Mouse (Mus musculus) lung, postnatal 14 days (tissue): ENCODE data around the gene Tex2.
"Not testable (repeated sequence)": the region's sequence is repeated elsewhere in the genome, so short reads cannot be mapped to it uniquely, and the experiment has no call there.

Experiments
- DNase-seq: peaks from one replicate; pipeline ENCODE4 v3.0.0; 2021

The Tex2 gene

GRCm38 (mm10) chr11:106577624-106578355 lies 35.4 kb downstream of the Tex2 start:
- not testable (repeated sequence) for DNase-seq

GRCm38 (mm10) chr11:106574456-106574855 lies 38.8 kb downstream of the Tex2 start:
- no peak for DNase-seq

DNA sequence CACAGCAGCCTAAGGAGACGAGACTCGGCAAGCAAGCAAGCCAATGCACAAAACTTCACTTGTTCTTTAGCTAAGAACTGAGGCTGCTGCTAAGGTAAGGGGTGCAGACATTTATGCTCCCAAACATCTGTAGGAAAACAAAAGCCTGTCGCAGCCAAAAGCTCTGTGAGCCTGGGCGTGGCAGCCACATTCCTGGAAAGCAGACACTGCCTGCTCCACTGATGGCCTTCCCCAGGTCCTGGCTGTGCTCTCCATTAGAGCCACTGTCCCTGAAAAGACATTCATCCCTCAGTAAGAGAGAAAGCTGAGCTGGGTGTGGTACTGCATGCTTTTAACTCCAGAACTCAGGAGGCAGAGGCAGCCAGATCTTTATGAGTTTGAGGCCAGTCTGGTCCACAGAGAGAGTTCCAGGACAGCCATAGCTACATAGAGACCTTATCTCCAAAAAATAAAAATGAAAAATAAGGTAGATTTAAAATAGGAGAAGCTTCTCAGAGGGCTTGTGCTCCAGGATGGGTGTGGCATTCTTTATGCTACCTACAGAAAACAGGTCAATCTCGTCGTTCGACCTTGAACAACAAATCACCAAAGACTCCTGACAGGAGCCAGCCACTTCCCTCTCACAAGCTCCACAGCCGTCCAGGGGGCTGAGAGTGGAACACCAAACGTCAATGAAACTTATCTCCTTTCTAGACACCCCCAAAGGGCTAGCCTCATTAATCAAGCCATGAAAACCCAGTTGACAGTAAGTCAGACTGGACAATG lies 39.6 kb downstream of the Tex2 start:
- no peak for DNase-seq

GRCm38 (mm10) chr11:106572958-106573357 lies 40.3 kb downstream of the Tex2 start:
- DNase-seq: peak; percentile 64

- no peak for DNase-seq
Measured at GRCm38 (mm10) chr11:106572020-106572782, 41.0 kb downstream of the Tex2 start.

DNA sequence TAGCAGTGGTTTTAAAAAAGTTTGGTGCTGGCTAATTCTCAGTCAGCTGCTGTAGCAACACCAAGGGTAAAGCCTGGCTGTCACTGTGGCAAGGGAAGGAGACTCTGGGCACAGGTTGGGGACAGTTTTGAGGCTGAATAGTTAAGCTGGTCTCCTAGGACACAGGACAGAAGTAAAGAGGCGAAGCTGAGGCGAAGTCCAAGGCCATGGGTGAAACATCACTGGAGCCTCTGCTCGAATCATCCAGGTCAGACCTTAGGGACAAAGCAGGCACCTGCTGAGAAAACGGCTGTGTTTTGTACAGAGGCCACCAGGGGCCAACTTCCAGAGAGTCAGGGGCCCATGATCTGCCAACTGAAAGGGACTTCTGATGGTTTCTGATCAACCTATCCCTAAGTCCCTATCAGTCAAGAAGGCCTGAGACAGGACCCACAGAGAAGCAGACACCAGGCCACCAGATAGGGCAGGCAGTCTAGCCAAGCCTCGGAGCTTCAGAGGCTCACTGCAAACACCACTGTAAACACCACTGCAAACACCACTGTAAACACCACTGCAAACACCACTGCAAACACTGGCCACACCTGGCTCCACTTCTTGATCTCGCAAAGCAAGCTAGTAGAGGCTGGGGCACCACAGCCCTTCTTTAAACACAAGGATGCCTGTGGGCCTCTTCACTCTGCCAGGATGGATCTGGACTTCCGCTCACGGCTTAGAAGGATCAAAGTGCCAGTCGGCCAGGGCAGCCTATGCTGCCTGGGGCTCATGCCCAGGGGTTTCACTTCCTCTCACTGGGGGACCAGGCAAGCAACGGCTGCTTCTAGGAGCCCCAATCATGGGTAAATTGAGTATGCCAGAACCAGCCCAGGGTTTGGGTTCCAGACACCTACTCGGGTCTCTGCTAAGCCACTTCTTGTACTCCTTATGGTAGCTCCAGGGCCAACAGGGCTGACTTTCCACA lies 41.9 kb downstream of the Tex2 start:
- DNase-seq: no peak

DNA sequence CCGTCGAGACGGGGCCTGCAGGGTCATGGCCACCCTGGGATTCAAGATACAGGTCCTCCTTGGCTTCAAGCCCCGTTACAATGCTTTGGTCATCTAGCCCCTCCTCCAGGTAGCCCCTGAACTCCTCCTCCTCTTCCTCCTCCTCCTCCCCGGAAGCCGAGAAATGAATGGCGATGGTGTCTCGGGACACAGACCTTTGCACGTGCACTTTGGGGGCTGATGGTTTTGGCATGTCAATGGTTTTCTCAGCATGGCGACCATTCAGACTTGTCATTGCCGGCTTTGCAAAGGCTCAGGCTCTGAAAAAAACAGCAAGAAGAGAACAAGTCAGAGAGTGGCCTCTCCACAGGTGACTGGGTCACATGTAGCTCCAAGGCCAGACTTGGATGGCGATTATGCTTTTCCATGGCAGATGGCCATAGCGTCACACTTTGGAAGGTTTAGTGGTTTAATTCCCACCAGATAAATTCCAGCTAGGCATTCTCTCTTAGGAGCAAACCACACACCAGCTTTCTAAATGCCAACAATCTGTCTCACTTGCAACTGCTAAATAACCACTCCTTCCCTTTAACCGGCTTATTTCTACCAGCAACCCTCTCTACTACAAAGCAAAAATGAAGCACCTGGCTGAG lies 44.8 kb downstream of the Tex2 start:
- no peak for DNase-seq

DNA sequence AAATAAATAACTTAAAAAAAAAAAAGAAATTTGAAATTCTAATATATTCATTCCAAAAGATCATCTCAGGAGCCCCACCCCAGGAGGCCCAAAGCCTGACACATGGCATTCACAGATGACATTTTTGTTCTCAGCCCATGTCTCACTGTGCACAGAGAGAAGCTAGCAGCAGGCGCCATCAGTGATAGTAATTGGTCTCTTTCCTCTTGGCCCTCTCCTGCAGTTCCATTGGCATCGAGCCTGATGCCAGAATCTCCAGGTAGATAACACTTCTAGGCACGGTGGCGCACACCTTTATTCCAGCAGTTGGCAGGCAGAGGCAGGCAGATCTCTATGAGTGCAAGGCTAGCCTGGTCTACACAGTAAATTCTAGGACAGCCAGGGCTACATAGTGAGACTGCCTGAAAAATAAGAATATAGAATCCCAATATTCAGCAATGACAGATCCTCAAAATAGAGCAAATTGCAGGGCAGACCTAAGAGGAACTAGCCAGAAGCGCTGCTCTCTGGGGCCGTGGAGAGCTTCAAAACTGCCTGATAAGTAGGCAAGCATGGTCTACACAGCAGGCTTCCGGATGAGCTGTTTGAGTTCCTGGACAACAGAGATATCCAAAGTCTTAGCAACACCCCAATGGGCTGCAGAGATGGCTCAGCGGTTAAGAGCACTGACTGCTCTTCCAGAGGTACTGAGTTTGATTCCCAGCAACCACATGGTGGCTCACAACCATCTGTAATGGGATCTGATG lies 47.0 kb downstream of the Tex2 start:
- no peak for DNase-seq

DNA sequence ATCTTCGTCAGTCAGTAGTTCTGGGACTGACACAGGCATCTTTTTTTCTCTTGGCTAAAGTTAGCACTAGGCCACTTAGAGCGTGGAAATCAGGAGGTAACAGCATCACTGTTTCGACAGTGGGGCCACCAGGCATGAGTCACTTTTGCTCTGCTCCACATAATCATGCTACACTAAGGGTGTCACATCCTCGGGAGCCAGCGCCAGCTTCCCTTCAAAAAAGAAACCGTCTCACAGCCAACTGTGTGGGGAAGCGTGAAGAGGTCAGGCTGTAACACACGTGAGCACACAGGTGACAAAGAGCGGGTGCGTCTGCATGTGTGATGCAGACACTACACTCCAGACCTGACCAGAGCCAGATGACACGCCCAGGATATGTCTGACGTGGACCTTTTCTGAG lies 49.0 kb downstream of the Tex2 start:
- no peak for DNase-seq

DNA sequence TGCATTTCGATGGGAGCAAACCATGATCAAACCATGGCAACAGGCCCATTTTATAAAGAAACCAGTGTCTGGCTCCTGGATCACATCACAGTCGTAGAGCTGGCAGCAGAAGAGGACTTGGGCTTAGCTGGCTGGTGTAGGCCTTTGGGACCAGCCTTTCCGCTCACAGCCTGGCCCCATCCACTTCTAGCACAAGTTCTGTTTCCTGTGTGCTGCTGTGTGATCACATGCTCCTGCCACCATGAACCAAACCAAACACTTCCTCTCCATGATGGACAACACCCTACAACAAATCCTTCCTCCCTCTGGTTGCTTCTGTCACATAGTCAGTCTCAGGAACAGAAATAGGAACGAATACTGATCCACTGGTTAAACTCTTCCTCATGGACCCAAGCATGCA lies 50.5 kb downstream of the Tex2 start:
- no peak for DNase-seq

DNA sequence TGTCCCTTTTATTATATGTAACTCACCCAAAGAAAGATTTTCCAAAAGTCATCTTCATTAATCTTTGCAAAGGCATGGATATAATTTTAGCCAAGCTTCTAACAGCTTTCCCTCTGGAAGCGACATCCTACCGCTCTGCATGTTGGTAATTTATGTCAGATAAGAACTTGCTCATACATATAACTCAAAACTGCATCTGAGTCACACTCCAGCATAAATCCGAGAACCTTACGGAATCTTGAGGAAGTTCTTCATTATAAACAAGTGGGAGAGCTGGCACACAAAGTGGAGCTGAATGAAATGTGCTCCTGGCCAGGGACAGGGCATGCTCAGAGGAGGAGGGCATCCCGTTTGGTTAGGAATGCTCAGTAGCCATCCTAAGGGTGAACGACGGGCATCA lies 53.5 kb downstream of the Tex2 start:
- DNase-seq: no peak

- no peak for DNase-seq
Measured at GRCm38 (mm10) chr11:106558008-106558407, 55.2 kb downstream of the Tex2 start.

GRCm38 (mm10) chr11:106557398-106557797 lies 55.8 kb downstream of the Tex2 start:
- DNase-seq: no peak

- no peak for DNase-seq
Measured at GRCm38 (mm10) chr11:106556689-106557088, 56.5 kb downstream of the Tex2 start.

- DNase-seq: no peak
Measured at GRCm38 (mm10) chr11:106555805-106556615, 57.2 kb downstream of the Tex2 start.

- no peak for DNase-seq
Measured at GRCm38 (mm10) chr11:106550398-106550797, 62.8 kb downstream of the Tex2 start.

- no peak for DNase-seq
Measured at GRCm38 (mm10) chr11:106546081-106546480, 67.1 kb downstream of the Tex2 start.

DNA sequence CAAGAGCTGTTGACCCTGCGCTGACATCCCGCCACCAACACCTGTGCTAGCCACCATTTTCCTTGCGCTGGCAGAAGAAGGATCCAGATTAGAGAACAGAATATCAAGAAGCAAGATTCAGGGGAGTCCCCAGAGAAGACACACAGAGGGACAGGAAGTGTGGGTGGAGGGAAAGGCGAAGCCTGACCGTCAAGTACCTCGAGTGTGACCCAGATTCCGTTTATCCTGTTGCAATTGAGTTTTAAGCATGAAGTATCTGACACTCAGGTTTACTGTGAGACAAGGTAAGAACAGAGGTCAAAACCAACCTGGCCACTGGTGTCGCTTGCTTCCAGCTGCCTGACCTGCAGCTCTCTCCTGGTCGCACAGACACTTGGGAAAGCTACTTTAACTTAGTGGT lies 68.3 kb downstream of the Tex2 start:
- no peak for DNase-seq

- DNase-seq: no peak
Measured at GRCm38 (mm10) chr11:106544133-106544532, 69.1 kb downstream of the Tex2 start.

GRCm38 (mm10) chr11:106543006-106543405 lies 70.2 kb downstream of the Tex2 start:
- no peak for DNase-seq
